Mouse (Mus musculus) ES-E14 (cell line): ENCODE data around the gene Slc23a2. TPM values are rescaled to one million over a fixed set of nuclear protein-coding genes. Genes with fewer than 3 reads are reported as not detected.

Experiments
- DNase-seq: peaks from one replicate; pipeline ENCODE4 v3.0.0-alpha.2; 2013; ENCODE audit warnings: low read depth, low spot score
- H3K27ac ChIP-seq: 2 replicates; pipeline ENCODE4 v1.5.1; 2012; ENCODE audit warnings: low read depth, mild to moderate bottlenecking, low read length, moderate library complexity, mixed read lengths; ENCODE audit not compliant: poor library complexity, insufficient read depth, severe bottlenecking
- H3K36me3 ChIP-seq: 2 replicates; pipeline ENCODE4 v1.6.1; 2012; ENCODE audit warnings: mild to moderate bottlenecking, low read length, moderate library complexity, mixed read lengths; ENCODE audit not compliant: control insufficient read depth, poor library complexity, insufficient read depth, severe bottlenecking
- H3K4me1 ChIP-seq, 2 experiments: fragments of 150-350 bp in 1 of 2; sonication (generic) in 1 of 2; 2 replicates each; pipeline ENCODE4 v1.6.1; 2012; ENCODE audit warnings: low read length in 2 of 2, mild to moderate bottlenecking in 1 of 2, mixed read lengths in 1 of 2; ENCODE audit not compliant: control insufficient read depth in 2 of 2, insufficient read depth in 2 of 2, poor library complexity in 1 of 2
- H3K4me3 ChIP-seq, 2 experiments: fragments of 150-350 bp in 1 of 2; sonication (generic) in 1 of 2; 2 replicates each; pipeline ENCODE4 v1.5.1; 2012; ENCODE audit warnings: low read length in 2 of 2, low read depth in 1 of 2, mild to moderate bottlenecking in 1 of 2, mixed read lengths in 1 of 2; ENCODE audit not compliant: insufficient read depth in 1 of 2, poor library complexity in 1 of 2, severe bottlenecking in 1 of 2
- H3K9ac ChIP-seq: 2 replicates; pipeline ENCODE4 v1.6.1; 2012; ENCODE audit warnings: low read depth, mild to moderate bottlenecking, low read length, mixed read lengths; ENCODE audit not compliant: poor library complexity, insufficient read depth, severe bottlenecking
- H3K9me3 ChIP-seq: fragments of 150-350 bp; sonication (generic); 2 replicates; pipeline ENCODE4 v1.6.1; 2012; ENCODE audit warnings: low read depth, mild to moderate bottlenecking, low read length; ENCODE audit not compliant: control insufficient read depth, insufficient read depth
- CHD2 ChIP-seq: IDR thresholded peaks from 2 replicates; pipeline ENCODE4 v1.6.1; 2014; ENCODE audit warnings: mild to moderate bottlenecking, low read depth, low read length, inconsistent platforms
- HCFC1 ChIP-seq: IDR thresholded peaks from 2 replicates; pipeline ENCODE4 v1.6.1; 2012; ENCODE audit warnings: low read length, inconsistent platforms, borderline replicate concordance; ENCODE audit not compliant: insufficient read depth
- MAFK ChIP-seq: IDR thresholded peaks from 2 replicates; pipeline ENCODE4 v1.6.1; 2014; ENCODE audit warnings: mild to moderate bottlenecking, low read depth, low read length, inconsistent platforms; ENCODE audit not compliant: insufficient read depth
- ZC3H11A ChIP-seq: IDR thresholded peaks from 2 replicates; pipeline ENCODE4 v1.6.1; 2012; ENCODE audit warnings: low read depth, mild to moderate bottlenecking, inconsistent platforms, low read length, borderline replicate concordance
- ZNF384 ChIP-seq: IDR thresholded peaks from 2 replicates; pipeline ENCODE4 v1.6.1; 2012; ENCODE audit warnings: low read depth, low read length, inconsistent platforms
- in situ Hi-C, 2 experiments: fragments of 600-800 bp; cut with MboI; formaldehyde crosslinking; loops; one replicate each; pipeline ENCODE4 v1.15.1; 2025; ENCODE audit warnings: low sequenced_read_pairs in 2 of 2, inconsistent platforms in 1 of 2; ENCODE audit not compliant: unreplicated experiment in 2 of 2
- total RNA-seq: library from RNA; depleted of rRNA; stranded (reverse); fragments of 300-350 nt; gene quantifications from 2 replicates; pipeline ENCODE4 v1.2.3, GENCODE M21; 2012

The Slc23a2 gene
- total RNA-seq, 1 experiment: 33.7 TPM

- in situ Hi-C loops: no loop called here
- no peaks in the 10 kb centered on the region for H3K9me3 ChIP-seq
- H3K27ac ChIP-seq: no peak overlapping the region
- no peak overlapping the region for H3K4me3 ChIP-seq
- peaks cover 8% of the 10 kb centered on the region; the same call in 1 of the 2 replicates for H3K36me3 ChIP-seq
- DNase-seq: no peak
- no peak for TF ChIP-seq ZNF384
- TF ChIP-seq HCFC1: no peak
- no peaks in the 10 kb centered on the region; a peak in 1 of 4 replicates for H3K4me1 ChIP-seq
- no peak overlapping the region for H3K9ac ChIP-seq
These were observed 81.1 kb downstream of the Slc23a2 start for GRCm38 (mm10) chr2:132063776-132064175.

DNA sequence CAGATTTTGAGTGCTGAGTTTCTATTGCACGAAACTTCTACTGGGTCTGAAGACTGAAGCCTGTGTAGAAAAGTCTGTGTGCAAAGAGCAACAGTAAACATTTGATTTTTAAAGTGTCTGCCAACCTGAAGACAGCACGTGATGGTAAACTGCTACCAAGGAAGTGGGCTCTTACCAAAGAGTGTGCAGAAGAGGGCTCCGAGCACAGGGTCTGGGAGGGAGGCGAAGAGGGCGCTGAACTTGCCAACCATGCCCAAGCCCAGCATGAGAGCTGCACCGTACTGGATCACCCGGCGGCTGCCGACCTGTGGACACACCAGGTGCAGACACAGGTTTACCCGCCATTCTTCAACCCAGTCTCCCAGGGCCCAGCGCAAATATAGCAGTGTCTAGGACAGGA lies 83.0 kb downstream of the Slc23a2 start:
- H3K36me3 ChIP-seq: peaks cover 13% of the 10 kb centered on the region; the same call in 1 of the 2 replicates
- H3K4me3 ChIP-seq: no peak overlapping the region
- H3K9me3 ChIP-seq: no peaks in the 10 kb centered on the region
- H3K4me1 ChIP-seq: no peaks in the 10 kb centered on the region
- in situ Hi-C loops: no loop called here
- no peak overlapping the region for H3K27ac ChIP-seq
- no peak overlapping the region for H3K9ac ChIP-seq
- no peak for DNase-seq
- TF ChIP-seq ZNF384: no peak
- TF ChIP-seq HCFC1: no peak
- no peak for TF ChIP-seq MAFK
- TF ChIP-seq ZC3H11A: no peak
- TF ChIP-seq CHD2: no peak

- Histone ChIP-seq H3K4me3 (no peak overlapping the region), H3K36me3 (peaks cover 21% of the 10 kb centered on the region; the same call in 1 of the 2 replicates), H3K9ac (no peak overlapping the region), H3K27ac (no peak overlapping the region), H3K9me3 (no peaks in the 10 kb centered on the region), H3K4me1 (no peaks in the 10 kb centered on the region)
- DNase-seq: no peak
- TF ChIP-seq ZC3H11A (no peak), HCFC1 (no peak), ZNF384 (no peak), MAFK (no peak), CHD2 (no peak)
- in situ Hi-C loops: no loop called here
These were observed 85.0 kb downstream of the Slc23a2 start for GRCm38 (mm10) chr2:132059919-132060318.

- Histone ChIP-seq H3K4me3 (no peak overlapping the region), H3K27ac (no peak overlapping the region), H3K36me3 (peaks cover 20% of the 10 kb centered on the region; the same call in 1 of the 2 replicates), H3K4me1 (no peaks in the 10 kb centered on the region), H3K9me3 (no peaks in the 10 kb centered on the region), H3K9ac (no peak overlapping the region)
- DNase-seq: no peak
- TF ChIP-seq MAFK: no peak
- in situ Hi-C loops: no loop called here
These were observed 89.6 kb downstream of the Slc23a2 start for GRCm38 (mm10) chr2:132055349-132055753.

DNA sequence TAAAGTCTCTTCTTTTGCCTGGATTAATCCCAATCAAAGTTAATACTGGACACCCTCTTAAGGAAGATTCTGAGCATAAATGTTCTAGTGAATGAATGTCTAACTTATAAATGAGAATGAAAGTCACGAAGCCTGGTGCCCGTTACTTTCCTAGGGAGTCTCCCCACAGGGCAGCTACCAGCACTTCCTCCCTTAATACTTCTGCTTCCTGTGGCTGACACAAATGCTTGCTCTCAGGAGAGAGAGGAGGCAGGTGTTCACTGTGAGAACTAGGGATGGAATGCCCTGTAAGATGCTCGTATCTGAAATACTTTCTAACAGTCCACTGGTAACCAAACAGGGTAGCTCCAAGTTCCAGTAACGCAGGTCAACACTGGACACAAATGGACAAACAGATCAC lies 91.1 kb downstream of the Slc23a2 start:
- TF ChIP-seq ZNF384 (no peak), HCFC1 (no peak), ZC3H11A (no peak), MAFK (no peak), CHD2 (no peak)
- no peak for DNase-seq
- Histone ChIP-seq H3K9ac (no peak overlapping the region), H3K36me3 (peaks cover 20% of the 10 kb centered on the region; the same call in 1 of the 2 replicates), H3K9me3 (no peaks in the 10 kb centered on the region), H3K27ac (no peak overlapping the region), H3K4me1 (no peaks in the 10 kb centered on the region), H3K4me3 (no peak overlapping the region)
- in situ Hi-C loops: no loop called here
